Mouse (Mus musculus) heart, adult 2 months (tissue): ENCODE measurements around the gene Alkbh3.

Experiments used
- EP300 ChIP-seq: fragments of 200-500 bp; IDR thresholded peaks from 2 replicates; pipeline ENCODE4 v1.6.1; 2011; ENCODE audit warnings: low read depth, low read length, control low read depth; ENCODE audit not compliant: insufficient read depth
- POLR2A ChIP-seq: fragments of 200-500 bp; IDR thresholded peaks from 2 replicates; pipeline ENCODE4 v1.6.1; 2011; ENCODE audit warnings: mild to moderate bottlenecking, low read depth, low read length, control low read depth; ENCODE audit not compliant: insufficient read depth

DNA sequence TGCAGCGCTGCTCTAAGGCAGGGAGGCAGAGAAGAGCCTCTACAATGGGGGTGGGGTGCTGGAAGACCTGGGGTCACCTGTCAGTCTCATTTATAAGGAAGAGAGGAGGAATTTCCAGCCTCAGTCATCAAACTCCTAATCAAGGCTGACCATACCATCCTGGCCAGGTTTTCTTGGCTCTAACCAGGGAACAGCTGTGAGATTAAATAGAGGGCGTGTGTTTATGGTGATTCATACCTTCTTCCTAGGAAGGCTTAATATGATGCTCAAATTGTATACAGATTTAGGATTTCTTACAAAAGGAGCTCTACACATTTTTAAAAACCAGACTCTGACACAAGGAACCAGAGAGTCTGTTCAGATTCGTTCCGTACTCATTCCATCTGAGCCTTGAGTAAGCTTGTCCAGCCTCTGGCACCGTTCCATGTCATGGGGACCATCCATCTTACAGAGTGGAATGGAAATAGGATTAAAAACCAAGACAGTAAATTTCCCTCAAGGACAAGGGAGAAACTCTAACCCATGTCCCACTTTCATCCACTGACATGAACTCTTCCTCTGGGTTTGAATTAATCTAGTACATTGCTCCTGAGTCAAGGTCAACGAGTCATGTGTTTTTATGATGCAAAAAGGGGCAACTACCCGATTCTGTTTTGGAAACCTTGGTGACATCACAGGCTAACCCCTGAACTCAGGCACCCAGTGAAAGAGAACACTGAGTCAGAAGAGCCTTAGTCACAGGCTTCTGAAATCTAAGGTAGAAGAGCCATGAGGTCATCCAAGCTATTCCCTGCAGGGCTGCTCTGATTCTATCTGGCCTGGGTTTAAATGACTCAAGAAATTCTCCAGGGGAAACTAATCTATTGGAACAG lies 31.1 kb downstream of the Alkbh3 start:
- no peak for TF ChIP-seq EP300
- TF ChIP-seq POLR2A = no peak
